Mouse (Mus musculus): Measurements from ENCODE around the gene Ripk4.

GRCm38 (mm10) chr16:97797212-97797611 lies 33.6 kb upstream of the Ripk4 start:
- TF ChIP-seq CTCF (IDR thresholded peaks at IDR 0.05; ENCODE audit: low read depth) = no peak
- no peak for TF ChIP-seq EP300 (IDR thresholded peaks at IDR 0.05; ENCODE audit: low read depth)
